Mouse (Mus musculus) lung, postnatal 36 days (tissue): ENCODE measurements around the gene Olfr1368.
"Not testable (repeated sequence)": the region's sequence is repeated elsewhere in the genome, so short reads cannot be mapped to it uniquely, and the experiment has no call there.

Experiments
- DNase-seq: peaks from one replicate; pipeline ENCODE4 v3.0.0; 2022; ENCODE audit warnings: mixed read lengths

The Olfr1368 gene

GRCm38 (mm10) chr13:21166936-21167909 lies 21.6 kb upstream of the Olfr1368 start:
- peak; percentile 89 for DNase-seq

- no peak for DNase-seq
Observed at GRCm38 (mm10) chr13:21162591-21162990, 16.9 kb upstream of the Olfr1368 start.

- DNase-seq, result no peak
Observed at GRCm38 (mm10) chr13:21161591-21161990, 15.9 kb upstream of the Olfr1368 start.

- peak; percentile 95 for DNase-seq
Observed at GRCm38 (mm10) chr13:21160657-21161590, 15.3 kb upstream of the Olfr1368 start.

- no peak for DNase-seq
Observed at GRCm38 (mm10) chr13:21160041-21160511, 14.4 kb upstream of the Olfr1368 start.

- no peak for DNase-seq
Observed at GRCm38 (mm10) chr13:21159475-21159819, 13.8 kb upstream of the Olfr1368 start.

GRCm38 (mm10) chr13:21158785-21159474 lies 13.3 kb upstream of the Olfr1368 start:
- peak; percentile 95 for DNase-seq

- no peak for DNase-seq
Observed at GRCm38 (mm10) chr13:21158071-21158470, 12.4 kb upstream of the Olfr1368 start.

- DNase-seq, result no peak
Observed at GRCm38 (mm10) chr13:21155888-21156287, 10.2 kb upstream of the Olfr1368 start.

GRCm38 (mm10) chr13:21142421-21142820 lies 3.2 kb downstream of the Olfr1368 start:
- DNase-seq, result no peak

- not testable (repeated sequence) for DNase-seq
Observed at GRCm38 (mm10) chr13:21129339-21129738, 16.3 kb downstream of the Olfr1368 start, which contains the start of gene Olfr263. TSS of gene Olfr263 (plus strand) at chr13:21129639.

- no peak for DNase-seq
Observed at GRCm38 (mm10) chr13:21114121-21114520, 31.5 kb downstream of the Olfr1368 start.

- DNase-seq, result not testable (repeated sequence)
Observed at GRCm38 (mm10) chr13:21111183-21111582, 34.5 kb downstream of the Olfr1368 start, which contains the start of gene Olfr1369-ps1. TSS of gene Olfr1369-ps1 (plus strand) at chr13:21111483.

GRCm38 (mm10) chr13:21110441-21110840 lies 35.2 kb downstream of the Olfr1368 start:
- no peak for DNase-seq

GRCm38 (mm10) chr13:21109759-21110158 lies 35.9 kb downstream of the Olfr1368 start:
- no peak for DNase-seq
